Mouse (Mus musculus): Measurements from ENCODE around the gene Mcm10. TPM values are rescaled to one million over a fixed set of nuclear protein-coding genes. Genes with fewer than 3 reads are reported as not detected.

The Mcm10 gene
- 30.1 and 34.0 TPM in 2 replicates for polyA plus RNA-seq (2014; fragmentation: Nextera tagmentation; extraction: Ambion mirVana)

GRCm38 (mm10) chr2:5012491-5013324, at the start of gene Mcm10:
TSS of gene Mcm10 (minus strand) at chr2:5012791.
- Histone ChIP-seq H3K9me3 (ENCODE audit: control insufficient read depth, low read depth, low read length) (no peaks in the 10 kb centered on the region), H3K36me3 (ENCODE audit: control insufficient read depth, insufficient read depth, low read length) (peaks cover 9% of the 10 kb centered on the region), H3K27ac (ENCODE audit: low read length) (peak within 1 kb of the TSS; percentile 33; the same call in 1 of the 2 replicates), H3K4me1 (ENCODE audit: control insufficient read depth, insufficient read depth, low read length) (peaks cover 8% of the 10 kb centered on the region; the same call in 1 of the 2 replicates), H3K4me3 (ENCODE audit: low read depth, low read length) (peak within 1 kb of the TSS; percentile 68), H3K27me3 (ENCODE audit: control insufficient read depth, insufficient read depth, low read length) (no peaks in the 10 kb centered on the region), H3K4me2 (replicated peaks; ENCODE audit: low read depth, low read length) (peak within 1 kb of the TSS; percentile 58), H3K9ac (replicated peaks; ENCODE audit: low read depth, low read length) (peak within 1 kb of the TSS; percentile 25)
- ATAC-seq (ENCODE audit: insufficient number of reproducible peaks, insufficient read depth, low FRiP score, low read depth): peak; percentile 100
- WGBS: 4% methylated on average over 32 of the region's 32 CpGs

GRCm38 (mm10) chr2:5061133-5061708, 48.6 kb upstream of the Mcm10 start:
- no peak overlapping the region for H3K9ac ChIP-seq (replicated peaks; ENCODE audit: low read depth, low read length)
- no peak overlapping the region for H3K4me2 ChIP-seq (replicated peaks; ENCODE audit: low read depth, low read length)
- H3K27ac ChIP-seq (ENCODE audit: low read length): no peak overlapping the region
- H3K36me3 ChIP-seq (ENCODE audit: control insufficient read depth, insufficient read depth, low read length): no peaks in the 10 kb centered on the region
- no peak overlapping the region for H3K4me3 ChIP-seq (ENCODE audit: low read depth, low read length)
- WGBS: 77% methylated on average over 8 of the region's 8 CpGs
- no peaks in the 10 kb centered on the region for H3K4me1 ChIP-seq (ENCODE audit: control insufficient read depth, insufficient read depth, low read length)
- ATAC-seq (ENCODE audit: insufficient number of reproducible peaks, insufficient read depth, low FRiP score, low read depth): no peak
- no peaks in the 10 kb centered on the region for H3K27me3 ChIP-seq (ENCODE audit: control insufficient read depth, insufficient read depth, low read length)
- no peaks in the 10 kb centered on the region for H3K9me3 ChIP-seq (ENCODE audit: control insufficient read depth, low read depth, low read length)

GRCm38 (mm10) chr2:5059997-5060396, 47.4 kb upstream of the Mcm10 start:
- Histone ChIP-seq H3K9ac (replicated peaks; ENCODE audit: low read depth, low read length) (no peak overlapping the region), H3K4me3 (ENCODE audit: low read depth, low read length) (no peak overlapping the region), H3K9me3 (ENCODE audit: control insufficient read depth, low read depth, low read length) (no peaks in the 10 kb centered on the region), H3K27ac (ENCODE audit: low read length) (no peak overlapping the region), H3K36me3 (ENCODE audit: control insufficient read depth, insufficient read depth, low read length) (no peaks in the 10 kb centered on the region), H3K4me1 (ENCODE audit: control insufficient read depth, insufficient read depth, low read length) (no peaks in the 10 kb centered on the region), H3K4me2 (replicated peaks; ENCODE audit: low read depth, low read length) (no peak overlapping the region), H3K27me3 (ENCODE audit: control insufficient read depth, insufficient read depth, low read length) (no peaks in the 10 kb centered on the region)
- WGBS: 76% methylated on average over 4 of the region's 4 CpGs
- no peak for ATAC-seq (ENCODE audit: insufficient number of reproducible peaks, insufficient read depth, low FRiP score, low read depth)

- no peaks in the 10 kb centered on the region for H3K27me3 ChIP-seq (ENCODE audit: control insufficient read depth, insufficient read depth, low read length)
- H3K9me3 ChIP-seq (ENCODE audit: control insufficient read depth, low read depth, low read length): no peaks in the 10 kb centered on the region
- no peak for ATAC-seq (ENCODE audit: insufficient number of reproducible peaks, insufficient read depth, low FRiP score, low read depth)
- H3K9ac ChIP-seq (replicated peaks; ENCODE audit: low read depth, low read length): no peak overlapping the region
- no peak overlapping the region for H3K27ac ChIP-seq (ENCODE audit: low read length)
- WGBS: 84% methylated on average over 5 of the region's 5 CpGs
- H3K36me3 ChIP-seq (ENCODE audit: control insufficient read depth, insufficient read depth, low read length): no peaks in the 10 kb centered on the region
- no peak overlapping the region for H3K4me3 ChIP-seq (ENCODE audit: low read depth, low read length)
- no peaks in the 10 kb centered on the region for H3K4me1 ChIP-seq (ENCODE audit: control insufficient read depth, insufficient read depth, low read length)
- H3K4me2 ChIP-seq (replicated peaks; ENCODE audit: low read depth, low read length): no peak overlapping the region
Observed at GRCm38 (mm10) chr2:5058436-5058835, 45.8 kb upstream of the Mcm10 start.

GRCm38 (mm10) chr2:5050562-5050961, 38.0 kb upstream of the Mcm10 start:
- Histone ChIP-seq H3K4me3 (ENCODE audit: low read depth, low read length) (no peak overlapping the region), H3K27ac (ENCODE audit: low read length) (no peak overlapping the region), H3K9ac (replicated peaks; ENCODE audit: low read depth, low read length) (no peak overlapping the region), H3K4me2 (replicated peaks; ENCODE audit: low read depth, low read length) (no peak overlapping the region), H3K36me3 (ENCODE audit: control insufficient read depth, insufficient read depth, low read length) (no peaks in the 10 kb centered on the region), H3K4me1 (ENCODE audit: control insufficient read depth, insufficient read depth, low read length) (no peaks in the 10 kb centered on the region), H3K9me3 (ENCODE audit: control insufficient read depth, low read depth, low read length) (no peaks in the 10 kb centered on the region), H3K27me3 (ENCODE audit: control insufficient read depth, insufficient read depth, low read length) (no peaks in the 10 kb centered on the region)
- WGBS: 95% methylated on average over 2 of the region's 2 CpGs
- no peak for ATAC-seq (ENCODE audit: insufficient number of reproducible peaks, insufficient read depth, low FRiP score, low read depth)

- no peak overlapping the region for H3K27ac ChIP-seq (ENCODE audit: low read length)
- no peaks in the 10 kb centered on the region for H3K9me3 ChIP-seq (ENCODE audit: control insufficient read depth, low read depth, low read length)
- no peak for ATAC-seq (ENCODE audit: insufficient number of reproducible peaks, insufficient read depth, low FRiP score, low read depth)
- no peaks in the 10 kb centered on the region for H3K27me3 ChIP-seq (ENCODE audit: control insufficient read depth, insufficient read depth, low read length)
- no peak overlapping the region for H3K9ac ChIP-seq (replicated peaks; ENCODE audit: low read depth, low read length)
- H3K4me3 ChIP-seq (ENCODE audit: low read depth, low read length): no peak overlapping the region
- WGBS: 87% methylated on average over 2 of the region's 2 CpGs
- H3K4me1 ChIP-seq (ENCODE audit: control insufficient read depth, insufficient read depth, low read length): 0 out of 2 replicates have a peak, but pooled peaks cover 3% of the 10 kb centered on the region
- no peaks in the 10 kb centered on the region for H3K36me3 ChIP-seq (ENCODE audit: control insufficient read depth, insufficient read depth, low read length)
- no peak overlapping the region for H3K4me2 ChIP-seq (replicated peaks; ENCODE audit: low read depth, low read length)
Observed at GRCm38 (mm10) chr2:5047016-5047415, 34.4 kb upstream of the Mcm10 start.

GRCm38 (mm10) chr2:5045269-5045965, 32.8 kb upstream of the Mcm10 start:
- no peaks in the 10 kb centered on the region for H3K9me3 ChIP-seq (ENCODE audit: control insufficient read depth, low read depth, low read length)
- WGBS: 35% methylated on average over 13 of the region's 13 CpGs
- H3K36me3 ChIP-seq (ENCODE audit: control insufficient read depth, insufficient read depth, low read length): no peaks in the 10 kb centered on the region
- H3K27ac ChIP-seq (ENCODE audit: low read length): no peak overlapping the region
- H3K27me3 ChIP-seq (ENCODE audit: control insufficient read depth, insufficient read depth, low read length): no peaks in the 10 kb centered on the region
- H3K9ac ChIP-seq (replicated peaks; ENCODE audit: low read depth, low read length): no peak overlapping the region
- ATAC-seq (ENCODE audit: insufficient number of reproducible peaks, insufficient read depth, low FRiP score, low read depth): no peak
- no peak overlapping the region for H3K4me2 ChIP-seq (replicated peaks; ENCODE audit: low read depth, low read length)
- H3K4me1 ChIP-seq (ENCODE audit: control insufficient read depth, insufficient read depth, low read length): 0 out of 2 replicates have a peak, but pooled peaks cover 3% of the 10 kb centered on the region
- no peak overlapping the region for H3K4me3 ChIP-seq (ENCODE audit: low read depth, low read length)

- Histone ChIP-seq H3K9me3 (ENCODE audit: control insufficient read depth, low read depth, low read length) (no peaks in the 10 kb centered on the region), H3K27ac (ENCODE audit: low read length) (no peak overlapping the region), H3K36me3 (ENCODE audit: control insufficient read depth, insufficient read depth, low read length) (no peaks in the 10 kb centered on the region), H3K27me3 (ENCODE audit: control insufficient read depth, insufficient read depth, low read length) (no peaks in the 10 kb centered on the region), H3K4me1 (ENCODE audit: control insufficient read depth, insufficient read depth, low read length) (0 out of 2 replicates have a peak, but pooled peaks cover 3% of the 10 kb centered on the region), H3K4me2 (replicated peaks; ENCODE audit: low read depth, low read length) (no peak overlapping the region), H3K9ac (replicated peaks; ENCODE audit: low read depth, low read length) (no peak overlapping the region), H3K4me3 (ENCODE audit: low read depth, low read length) (no peak overlapping the region)
- WGBS: 45% methylated on average over 3 of the region's 3 CpGs
- no peak for ATAC-seq (ENCODE audit: insufficient number of reproducible peaks, insufficient read depth, low FRiP score, low read depth)
Observed at GRCm38 (mm10) chr2:5044321-5044720, 31.7 kb upstream of the Mcm10 start.

All from stomach, embryonic 14.5 days (tissue).